8 mouse cellular contexts compared by ENCODE assay signal in genomic region chr10:120744441-120745137, GRCm38 (mm10).
DNase-seq lines count a peak whose midpoint lies in the region; ATAC-seq lines count a peak whose summit lies in the region.

No protein-coding gene starts in this region.

- H3K27me3 ChIP-seq in heart, embryonic 11.5 days (ENCODE audit: control insufficient read depth, insufficient read depth, low read length) = no peaks in the 10 kb centered on the region
- H3K27me3 ChIP-seq in midbrain, embryonic 15.5 days (replicated peaks) = peaks cover 19% of the 10 kb centered on the region; the same call in 1 of the 2 replicates

- peaks cover 4% of the 10 kb centered on the region for H3K4me1 ChIP-seq in heart, embryonic 11.5 days (ENCODE audit: control insufficient read depth, insufficient read depth, low read length)
- H3K4me1 ChIP-seq in midbrain, embryonic 15.5 days = peaks cover 9% of the 10 kb centered on the region

- ATAC-seq in heart, embryonic 11.5 days (replicated peaks; ENCODE audit: insufficient number of reproducible peaks, low FRiP score, low TSS enrichment) = no peak
- ATAC-seq in midbrain, embryonic 15.5 days (replicated peaks) = peak; percentile 37

- peak overlapping the region; percentile 22 for H3K4me3 ChIP-seq in heart, embryonic 11.5 days (ENCODE audit: low read depth, low read length)
- peak overlapping the region; percentile 34 for H3K4me3 ChIP-seq in midbrain, embryonic 15.5 days

- no peak for DNase-seq in heart, adult 9 months (ENCODE audit: low spot score in 2 of 2)
- DNase-seq in embryo, embryonic 10 days (ENCODE audit: low spot score) = peak; percentile 71
- peak; percentile 88 for DNase-seq in hindlimb bud, embryonic 11.5 days (ENCODE audit: extremely low spot score, low read depth, low spot score)
- no peak for DNase-seq in ovary, postnatal 14 days (ENCODE audit: low spot score)
- DNase-seq in gastrocnemius, postnatal 36 days = no peak
- no peak for DNase-seq in urinary bladder, postnatal 14 days (ENCODE audit: low spot score)

- peak overlapping the region; percentile 58 for H3K4me2 ChIP-seq in heart, embryonic 11.5 days
- H3K4me2 ChIP-seq in midbrain, embryonic 15.5 days = peak overlapping the region; percentile 57

- H3K36me3 ChIP-seq in heart, embryonic 11.5 days (ENCODE audit: control insufficient read depth, insufficient read depth, low read length) = no peaks in the 10 kb centered on the region
- no peaks in the 10 kb centered on the region for H3K36me3 ChIP-seq in midbrain, embryonic 15.5 days (replicated peaks)

- H3K27ac ChIP-seq in heart, embryonic 11.5 days (ENCODE audit: low read depth, low read length) = peak overlapping the region; percentile 82
- H3K27ac ChIP-seq in midbrain, embryonic 15.5 days = no peak overlapping the region

- no peaks in the 10 kb centered on the region for H3K9me3 ChIP-seq in heart, embryonic 11.5 days (replicated peaks; ENCODE audit: control insufficient read depth, low read length)
- no peaks in the 10 kb centered on the region for H3K9me3 ChIP-seq in midbrain, embryonic 15.5 days

- H3K9ac ChIP-seq in heart, embryonic 11.5 days (ENCODE audit: low read depth, low read length) = peak overlapping the region; percentile 57
- peak overlapping the region; percentile 41 for H3K9ac ChIP-seq in midbrain, embryonic 15.5 days

- 4% methylated on average over 15 of the region's 15 CpGs for WGBS in heart, embryonic 11.5 days (ENCODE audit: insufficient replicate concordance)
- WGBS in midbrain, embryonic 15.5 days = under 1% methylated on average over 15 of the region's 15 CpGs

- intact Hi-C loops in gastrocnemius, postnatal 36 days (cut with DNase I) = no loop called here

Comparison
In these comparisons a context has a peak if more than half of its experiments do, and no peak if none do; other contexts are left out.
1. DNase-seq: peak in embryo, embryonic 10 days (single experiment) and hindlimb bud, embryonic 11.5 days (single experiment); none in heart, adult 9 months (0 of 2), ovary, postnatal 14 days (single experiment), gastrocnemius, postnatal 36 days (0 of 2) and urinary bladder, postnatal 14 days (single experiment).